Mouse (Mus musculus): Measurements from ENCODE around the gene Phf11d. TPM values are rescaled to one million over a fixed set of nuclear protein-coding genes. Genes with fewer than 3 reads are reported as not detected.

Gene Phf11d
- polyA plus RNA-seq (2014; fragmentation: Illumina TruSeq; extraction: RNeasy Lipid Tissue Mini Kit (QIAGEN cat#74804)), result 23.2 TPM

GRCm38 (mm10) chr14:59365244-59365644 is at the start of gene Phf11d:
Gene Phf11d (minus strand): TSS chr14:59365470.

DNA sequence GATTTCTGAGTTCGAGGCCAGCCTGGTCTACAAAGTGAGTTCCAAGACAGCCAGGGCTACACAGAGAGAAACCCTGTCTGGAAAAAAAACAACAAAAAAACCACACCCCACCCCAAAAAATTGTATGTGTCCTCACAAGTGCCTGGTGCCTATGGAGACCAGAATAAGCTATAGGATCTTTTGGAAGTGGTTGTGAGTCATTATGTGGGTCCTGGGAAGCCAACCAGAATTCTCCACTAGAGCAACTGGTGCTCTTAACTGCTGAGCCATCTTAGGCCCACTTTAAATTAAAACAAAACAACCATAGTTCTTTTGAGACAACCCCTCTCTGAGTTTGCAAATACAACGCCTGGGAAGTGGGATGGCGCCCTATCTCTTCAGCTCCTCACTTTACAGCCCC is 30.0 kb upstream of the Phf11d start, which contains the start of gene Phf11c:
Gene Phf11c (minus strand): TSS at position 101 of the 400 bp plus-strand sequence.

DNA sequence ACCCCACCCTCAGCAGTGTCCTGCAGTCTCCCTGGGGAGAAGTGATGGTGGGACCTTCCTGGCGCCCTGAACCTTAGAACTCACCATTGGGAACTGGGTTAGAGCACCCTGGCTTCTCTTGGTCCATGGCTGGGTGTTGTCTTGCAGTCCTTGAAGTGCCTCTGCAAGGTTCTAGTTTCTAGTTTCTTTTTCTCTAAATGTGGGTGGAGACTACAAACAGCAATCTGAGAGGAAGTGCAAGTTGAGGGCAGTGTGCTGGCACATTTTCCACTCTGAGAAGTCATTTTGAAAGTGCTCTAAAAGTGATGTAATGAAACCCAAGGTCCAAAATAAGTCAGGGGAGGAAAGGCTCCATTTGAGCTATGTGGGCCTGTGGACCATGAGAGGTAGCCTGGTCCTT is 24.1 kb downstream of the Phf11d start, which contains the start of gene Phf11b:
Gene Phf11b (minus strand): TSS at position 163 of the 400 bp plus-strand sequence.

Other genes with a start within 250 kb of the Phf11d start
- not detected for gene 1700129C05Rik, start 222.6 kb downstream of the Phf11d start, polyA plus RNA-seq (2014; fragmentation: Illumina TruSeq; extraction: RNeasy Lipid Tissue Mini Kit (QIAGEN cat#74804))
- not detected for gene Gm5142, start 186.7 kb downstream of the Phf11d start, polyA plus RNA-seq (2014; fragmentation: Illumina TruSeq; extraction: RNeasy Lipid Tissue Mini Kit (QIAGEN cat#74804))
- gene Rcbtb1, start 164.3 kb downstream of the Phf11d start, polyA plus RNA-seq (2014; fragmentation: Illumina TruSeq; extraction: RNeasy Lipid Tissue Mini Kit (QIAGEN cat#74804)), result 68.9 TPM
- gene Gm6904, start 105.3 kb downstream of the Phf11d start, polyA plus RNA-seq (2014; fragmentation: Illumina TruSeq; extraction: RNeasy Lipid Tissue Mini Kit (QIAGEN cat#74804)), result not detected
- gene Phf11a, start 67.9 kb downstream of the Phf11d start, polyA plus RNA-seq (2014; fragmentation: Illumina TruSeq; extraction: RNeasy Lipid Tissue Mini Kit (QIAGEN cat#74804)), result 1.4 TPM
- 9.7 TPM for gene Phf11b, start 24.1 kb downstream of the Phf11d start, polyA plus RNA-seq (2014; fragmentation: Illumina TruSeq; extraction: RNeasy Lipid Tissue Mini Kit (QIAGEN cat#74804))
- 0.91 TPM for gene Phf11c, start 29.9 kb upstream of the Phf11d start, polyA plus RNA-seq (2014; fragmentation: Illumina TruSeq; extraction: RNeasy Lipid Tissue Mini Kit (QIAGEN cat#74804))
- gene Setdb2, start 75.4 kb upstream of the Phf11d start, polyA plus RNA-seq (2014; fragmentation: Illumina TruSeq; extraction: RNeasy Lipid Tissue Mini Kit (QIAGEN cat#74804)), result 15.3 TPM
- 101 TPM for gene Cab39l, start 75.5 kb upstream of the Phf11d start, polyA plus RNA-seq (2014; fragmentation: Illumina TruSeq; extraction: RNeasy Lipid Tissue Mini Kit (QIAGEN cat#74804))
- gene Cdadc1, start 232.5 kb upstream of the Phf11d start, polyA plus RNA-seq (2014; fragmentation: Illumina TruSeq; extraction: RNeasy Lipid Tissue Mini Kit (QIAGEN cat#74804)), result 54.2 TPM

Measured in ovary, adult 10 weeks (tissue).